Mouse (Mus musculus) MEL (cell line): ENCODE results near the gene Pigf. TPM values are rescaled to one million over a fixed set of nuclear protein-coding genes. Genes with fewer than 3 reads are reported as not detected.

Experiments used
- DNase-seq: peaks from one replicate; pipeline ENCODE4 v3.0.0; 2011; ENCODE audit warnings: low read depth, low spot score
- H3K27ac ChIP-seq: 2 replicates; pipeline ENCODE4 v1.5.1; 2012; ENCODE audit warnings: low read depth, mild to moderate bottlenecking, control low read depth, low read length, moderate library complexity; ENCODE audit not compliant: control insufficient read depth
- H3K27me3 ChIP-seq, 2 experiments: fragments of 150-350 bp in 1 of 2; sonication (generic) in 1 of 2; 2 replicates each; pipeline ENCODE4 v1.6.1; 2012; ENCODE audit warnings: low read length in 2 of 2, mild to moderate bottlenecking in 2 of 2, improper control_type of control experiment in 1 of 2, moderate library complexity in 1 of 2; ENCODE audit not compliant: insufficient read depth in 2 of 2, control insufficient read depth in 1 of 2
- H3K36me3 ChIP-seq, 2 experiments: 2 replicates each; pipeline ENCODE4 v1.6.1; 2012 to 2014; ENCODE audit warnings: low read length in 2 of 2, improper control_type of control experiment in 1 of 2, inconsistent platforms in 1 of 2, mild to moderate bottlenecking in 1 of 2; ENCODE audit not compliant: insufficient read depth in 2 of 2, control insufficient read depth in 1 of 2
- H3K4me1 ChIP-seq, 2 experiments: fragments of 150-350 bp in 1 of 2; sonication (generic) in 1 of 2; 2 replicates each; pipeline ENCODE4 v1.6.1; 2012; ENCODE audit warnings: low read length in 2 of 2, improper control_type of control experiment in 1 of 2, mild to moderate bottlenecking in 1 of 2; ENCODE audit not compliant: insufficient read depth in 2 of 2, control insufficient read depth in 1 of 2
- H3K4me3 ChIP-seq, 2 experiments: fragments of 150-350 bp in 1 of 2; sonication (generic) in 1 of 2; 2 replicates each; pipeline ENCODE4 v1.5.1; 2012; ENCODE audit warnings: low read depth in 2 of 2, low read length in 2 of 2, mild to moderate bottlenecking in 2 of 2, moderate library complexity in 2 of 2, control low read depth in 1 of 2, improper control_type of control experiment in 1 of 2; ENCODE audit not compliant: control insufficient read depth in 1 of 2, insufficient read depth in 1 of 2
- H3K79me2 ChIP-seq: 2 replicates; pipeline ENCODE4 v1.6.1; 2012; ENCODE audit warnings: mild to moderate bottlenecking, low read length, moderate library complexity; ENCODE audit not compliant: control insufficient read depth, poor library complexity, insufficient read depth
- H3K9ac ChIP-seq: 2 replicates; pipeline ENCODE4 v1.6.1; 2012; ENCODE audit warnings: low read depth, mild to moderate bottlenecking, control low read depth, low read length, moderate library complexity; ENCODE audit not compliant: control insufficient read depth, poor library complexity, severe bottlenecking
- H3K9me3 ChIP-seq: fragments of 150-350 bp; sonication (generic); replicated peaks from 2 replicates; pipeline ENCODE4 v1.6.1; 2012; ENCODE audit warnings: mild to moderate bottlenecking, low read length, improper control_type of control experiment, moderate library complexity; ENCODE audit not compliant: insufficient read depth
- BHLHE40 ChIP-seq: IDR thresholded peaks from 2 replicates; pipeline ENCODE4 v1.6.1; 2012; ENCODE audit warnings: low read depth, mild to moderate bottlenecking, inconsistent platforms, low read length, improper control_type of control experiment, borderline replicate concordance
- CHD1 ChIP-seq: IDR thresholded peaks from 2 replicates; pipeline ENCODE4 v1.6.1; 2012; ENCODE audit warnings: low read depth, mild to moderate bottlenecking, inconsistent platforms, low read length, improper control_type of control experiment
- ELF1 ChIP-seq: IDR thresholded peaks from 2 replicates; pipeline ENCODE4 v1.6.1; 2014; ENCODE audit warnings: low read depth, mild to moderate bottlenecking, inconsistent platforms, low read length, improper control_type of control experiment, moderate library complexity
- EP300 ChIP-seq, 2 experiments: IDR thresholded peaks; 2 replicates each; pipeline ENCODE4 v1.6.1; 2011; ENCODE audit warnings: improper control_type of control experiment in 2 of 2, low read length in 2 of 2, low read depth in 1 of 2, mild to moderate bottlenecking in 1 of 2
- ETS1 ChIP-seq: IDR thresholded peaks from 2 replicates; pipeline ENCODE4 v1.6.1; 2012; ENCODE audit warnings: low read depth, mild to moderate bottlenecking, inconsistent platforms, low read length, improper control_type of control experiment, moderate library complexity
- GABPA ChIP-seq: IDR thresholded peaks from 2 replicates; pipeline ENCODE4 v1.6.1; 2012; ENCODE audit warnings: low read depth, mild to moderate bottlenecking, inconsistent platforms, low read length, improper control_type of control experiment, moderate library complexity
- GATA1 ChIP-seq: IDR thresholded peaks from 2 replicates; pipeline ENCODE4 v1.6.1; 2011; ENCODE audit warnings: low read depth, low read length, improper control_type of control experiment
- MEF2A ChIP-seq: IDR thresholded peaks from 2 replicates; pipeline ENCODE4 v1.6.1; 2014; ENCODE audit warnings: low read depth, mild to moderate bottlenecking, inconsistent platforms, low read length, improper control_type of control experiment; ENCODE audit not compliant: poor library complexity, insufficient replicate concordance, severe bottlenecking; ENCODE audit errors: extremely low read depth
- MXI1 ChIP-seq: IDR thresholded peaks from 2 replicates; pipeline ENCODE4 v1.6.1; 2011; ENCODE audit warnings: mild to moderate bottlenecking, low read depth, low read length, improper control_type of control experiment
- MYC ChIP-seq: IDR thresholded peaks from 2 replicates; pipeline ENCODE4 v1.6.1; 2011; ENCODE audit warnings: low read depth, mild to moderate bottlenecking, low read length, improper control_type of control experiment, moderate library complexity
- POLR2AphosphoS2 ChIP-seq: IDR thresholded peaks from 2 replicates; pipeline ENCODE4 v1.6.1; 2011; ENCODE audit warnings: low read length, improper control_type of control experiment
- POLR2AphosphoS5 ChIP-seq: IDR thresholded peaks from 2 replicates; pipeline ENCODE4 v1.6.1; 2012; ENCODE audit warnings: low read depth, borderline replicate concordance, mild to moderate bottlenecking, inconsistent platforms, low read length, moderate library complexity, mixed read lengths
- RAD21 ChIP-seq: IDR thresholded peaks from 2 replicates; pipeline ENCODE4 v1.6.1; 2011; ENCODE audit warnings: mild to moderate bottlenecking, low read depth, low read length, improper control_type of control experiment
- SIN3A ChIP-seq: IDR thresholded peaks from 2 replicates; pipeline ENCODE4 v1.6.1; 2012; ENCODE audit warnings: low read length, improper control_type of control experiment, inconsistent platforms
- TBP ChIP-seq: IDR thresholded peaks from 2 replicates; pipeline ENCODE4 v1.8.0; 2011; ENCODE audit warnings: low read depth, low read length, improper control_type of control experiment
- TCF12 ChIP-seq: IDR thresholded peaks from 2 replicates; pipeline ENCODE4 v1.6.1; 2014; ENCODE audit warnings: low read depth, mild to moderate bottlenecking, inconsistent platforms, low read length, improper control_type of control experiment, moderate library complexity
- UBTF ChIP-seq: IDR thresholded peaks from 2 replicates; pipeline ENCODE4 v1.6.1; 2012; ENCODE audit warnings: low read depth, mild to moderate bottlenecking, inconsistent platforms, low read length, improper control_type of control experiment, moderate library complexity, borderline replicate concordance; ENCODE audit not compliant: insufficient read depth
- ZKSCAN1 ChIP-seq: IDR thresholded peaks from 2 replicates; pipeline ENCODE4 v1.6.1; 2012; ENCODE audit warnings: low read depth, mild to moderate bottlenecking, inconsistent platforms, low read length, improper control_type of control experiment, moderate library complexity
- ZNF384 ChIP-seq: IDR thresholded peaks from 2 replicates; pipeline ENCODE4 v1.6.1; 2012; ENCODE audit warnings: low read depth, mild to moderate bottlenecking, inconsistent platforms, low read length, improper control_type of control experiment
- polyA plus RNA-seq, 2 experiments: library from polyadenylated mRNA; stranded (reverse) in 1 of 2; unstranded in 1 of 2; fragments of >175 nt in 1 of 2; fragments of >200 nt in 1 of 2; gene quantifications; 2 replicates each; pipeline versions ENCODE4 v1.2.1 to v1.2.4; 2012; ENCODE audit warnings: low replicate concordance in 2 of 2, low read depth in 1 of 2; ENCODE audit not compliant: insufficient read length in 2 of 2, insufficient read depth in 1 of 2, missing spikeins in 1 of 2
- total RNA-seq: library from RNA; depleted of rRNA; stranded (reverse); fragments of 300-350 nt; gene quantifications from 2 replicates; pipeline ENCODE4 v1.2.3, GENCODE M21; 2012

The Pigf gene
- total and polyA plus RNA-seq, 3 experiments, result 19.2 to 24.8 TPM; not detected in 1

DNA sequence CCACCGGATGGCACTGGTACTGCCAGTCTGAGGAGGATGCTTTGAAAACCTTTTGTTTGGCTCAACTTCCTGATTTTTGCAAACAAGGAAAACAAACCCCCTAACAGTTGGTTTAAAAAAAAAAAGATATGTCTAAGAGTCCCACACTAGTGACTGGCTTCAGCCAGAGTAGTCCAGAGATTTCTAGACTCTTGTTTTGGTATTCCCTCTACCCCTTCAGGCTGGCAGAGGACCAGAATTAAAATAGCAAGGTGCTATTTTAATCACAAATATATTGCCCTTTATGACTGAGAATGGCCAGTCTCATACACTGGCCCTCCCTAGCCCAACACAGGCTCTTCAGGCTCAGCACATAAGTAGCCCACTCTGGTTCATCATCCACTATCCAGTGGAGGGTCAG, 30.5 kb upstream of the Pigf start:
- H3K27me3 ChIP-seq, result peaks cover 0 to 1% of the 10 kb centered on the region in 2 experiments; a peak in 1 of 4 replicates
- peaks cover 0 to 11% of the 10 kb centered on the region in 2 experiments; a peak in 2 of 4 replicates for H3K4me1 ChIP-seq
- H3K9me3 ChIP-seq, result no peaks in the 10 kb centered on the region
- H3K79me2 ChIP-seq, result no peaks in the 10 kb centered on the region
- DNase-seq, result no peak
- no peak overlapping the region for H3K4me3 ChIP-seq
- no peak overlapping the region for H3K9ac ChIP-seq
- no peak for TF ChIP-seq EP300 (IDR thresholded peaks at IDR 0.05; ENCODE audit: low read depth in 1 of 2, low read length in 2 of 2)
- no peak for TF ChIP-seq CHD1
- TF ChIP-seq RAD21, result no peak
- TF ChIP-seq SIN3A, result no peak
- no peak for TF ChIP-seq TCF12
- no peak for TF ChIP-seq TBP
- no peaks in the 10 kb centered on the region for H3K36me3 ChIP-seq
- H3K27ac ChIP-seq, result no peak overlapping the region

GRCm38 (mm10) chr17:87055051-87055459, 29.8 kb upstream of the Pigf start:
- Histone ChIP-seq H3K4me3 (no peak overlapping the region), H3K9me3 (no peaks in the 10 kb centered on the region), H3K4me1 (peaks cover 0 to 11% of the 10 kb centered on the region in 2 experiments; a peak in 2 of 4 replicates)
- no peak for TF ChIP-seq RAD21
- no peak for TF ChIP-seq GABPA
- no peak for TF ChIP-seq CHD1
- no peak for TF ChIP-seq GATA1
- no peak for TF ChIP-seq ZNF384
- no peak for TF ChIP-seq ETS1
- no peak for TF ChIP-seq POLR2AphosphoS2
- TF ChIP-seq MEF2A, result no peak
- TF ChIP-seq ELF1, result no peak
- TF ChIP-seq UBTF, result no peak
- TF ChIP-seq BHLHE40, result no peak
- TF ChIP-seq ZKSCAN1, result no peak
- no peak for TF ChIP-seq MYC
- TF ChIP-seq POLR2AphosphoS5, result no peak
- no peak for TF ChIP-seq MXI1
- no peak for TF ChIP-seq TCF12
- TF ChIP-seq, all 39 proteins: peak for 0
- no peaks in the 10 kb centered on the region for H3K79me2 ChIP-seq
- no peak overlapping the region for H3K27ac ChIP-seq
- DNase-seq, result no peak
- H3K27me3 ChIP-seq, result peaks cover 0 to 1% of the 10 kb centered on the region in 2 experiments; a peak in 1 of 4 replicates
- H3K36me3 ChIP-seq, result no peaks in the 10 kb centered on the region
- H3K9ac ChIP-seq, result no peak overlapping the region
